Mouse (Mus musculus) C2C12 (cell line): ENCODE measurements at regions not wholly inside any gene's neighbourhood (a gene's known extent, or its start where the extent isn't known, plus 50 kb on each side); places are given as distances from the start of the nearest gene placed in this dataset.
"Not testable (repeated sequence)": the region's sequence is repeated elsewhere in the genome, so short reads cannot be mapped to it uniquely, and the experiment has no call there.

Experiments
- H3K27me3 ChIP-seq: one replicate; pipeline ENCODE4 v1.6.1; 2011; ENCODE audit not compliant: control insufficient read depth, insufficient read depth, insufficient read length
- H3K36me3 ChIP-seq: one replicate; pipeline ENCODE4 v1.6.1; 2011; ENCODE audit not compliant: control insufficient read depth, insufficient read depth
- H3K4me3 ChIP-seq: one replicate; pipeline ENCODE4 v1.5.1; 2011; ENCODE audit warnings: mild to moderate bottlenecking, control low read depth; ENCODE audit not compliant: poor library complexity, insufficient read depth, severe bottlenecking
- H3K79me2 ChIP-seq: one replicate; pipeline ENCODE4 v1.6.1; 2011; ENCODE audit not compliant: control insufficient read depth, insufficient read depth
- H3K79me3 ChIP-seq: one replicate; pipeline ENCODE4 v1.6.1; 2011; ENCODE audit warnings: low read depth, control low read depth
- H3ac ChIP-seq: one replicate; pipeline ENCODE3; 2011; ENCODE audit warnings: low read depth; ENCODE audit not compliant: control insufficient read depth, insufficient read length
- CEBPB ChIP-seq: IDR thresholded peaks from one replicate; pipeline ENCODE4 v1.6.1; 2011; ENCODE audit warnings: low read depth, mild to moderate bottlenecking, control low read depth, moderate library complexity
- CTCF ChIP-seq: IDR thresholded peaks from one replicate; pipeline ENCODE4 v1.5.1; 2011; ENCODE audit not compliant: control insufficient read depth, insufficient read depth, insufficient read length
- FOSL1 ChIP-seq: IDR thresholded peaks from one replicate; pipeline ENCODE4 v1.8.0; 2011; ENCODE audit warnings: mild to moderate bottlenecking, low read length; ENCODE audit not compliant: poor library complexity, insufficient read depth, severe bottlenecking
- MAX ChIP-seq: IDR thresholded peaks from one replicate; pipeline ENCODE4 v1.6.1; 2011; ENCODE audit warnings: mild to moderate bottlenecking, control low read depth
- MYOD1 ChIP-seq: IDR thresholded peaks from one replicate; pipeline ENCODE4 v1.6.1; 2011; ENCODE audit warnings: low read depth; ENCODE audit not compliant: control insufficient read depth, insufficient read length
- MYOG ChIP-seq: IDR thresholded peaks from one replicate; pipeline ENCODE4 v1.6.1; 2011; ENCODE audit not compliant: control insufficient read depth, insufficient read length; ENCODE audit errors: extremely low read depth
- USF1 ChIP-seq: IDR thresholded peaks from one replicate; pipeline ENCODE4 v1.6.1; 2011; ENCODE audit warnings: low read depth, mild to moderate bottlenecking, control low read depth, moderate library complexity

- Histone ChIP-seq H3K79me3 (no peaks in the 10 kb centered on the region), H3K79me2 (no peaks in the 10 kb centered on the region), H3K27me3 (no peaks in the 10 kb centered on the region), H3K4me3 (no peak overlapping the region), H3ac (no peak overlapping the region), H3K36me3 (no peaks in the 10 kb centered on the region)
- TF ChIP-seq FOSL1 (no peak), MAX (no peak), MYOG (no peak), USF1 (no peak), MYOD1 (no peak), CEBPB (no peak), CTCF (no peak)
These were observed 216.8 kb upstream of the Zpld1 start for GRCm38 (mm10) chr16:55514448-55515200.

DNA sequence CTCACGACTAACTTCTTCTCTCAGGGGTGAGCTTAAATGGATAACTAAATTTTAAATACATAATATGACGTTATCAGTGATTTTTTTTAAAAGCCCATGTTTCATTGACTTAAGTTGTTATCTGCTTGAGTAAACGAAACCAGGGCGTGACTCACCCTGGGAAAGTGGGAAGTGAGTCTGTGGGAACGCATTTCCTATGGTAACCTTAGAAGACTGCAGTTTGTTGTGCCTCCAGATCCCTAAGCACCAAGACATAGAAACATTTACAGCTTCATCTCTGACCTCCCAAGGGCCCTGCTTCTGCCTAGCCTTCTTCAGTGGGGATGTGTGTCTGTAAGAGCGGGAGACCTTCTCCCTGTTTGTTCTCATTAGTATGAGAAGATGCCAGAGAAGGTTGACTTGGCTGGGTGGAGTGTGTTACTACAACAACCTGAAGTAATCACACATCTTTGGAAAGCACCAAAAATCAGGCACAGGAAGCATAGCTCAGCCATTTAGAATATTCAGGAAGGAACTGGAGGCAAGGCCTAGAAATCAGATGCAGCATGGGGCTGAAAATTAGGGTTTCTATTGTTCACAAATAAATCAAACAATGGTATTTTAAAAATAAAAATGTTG, 207.1 kb upstream of the Zpld1 start:
- Histone ChIP-seq H3ac (peak overlapping the region; percentile 18), H3K79me2 (no peaks in the 10 kb centered on the region), H3K4me3 (no peak overlapping the region), H3K27me3 (no peaks in the 10 kb centered on the region), H3K36me3 (no peaks in the 10 kb centered on the region), H3K79me3 (no peaks in the 10 kb centered on the region)
- TF ChIP-seq FOSL1 (peak; percentile 24), CTCF (no peak)

DNA sequence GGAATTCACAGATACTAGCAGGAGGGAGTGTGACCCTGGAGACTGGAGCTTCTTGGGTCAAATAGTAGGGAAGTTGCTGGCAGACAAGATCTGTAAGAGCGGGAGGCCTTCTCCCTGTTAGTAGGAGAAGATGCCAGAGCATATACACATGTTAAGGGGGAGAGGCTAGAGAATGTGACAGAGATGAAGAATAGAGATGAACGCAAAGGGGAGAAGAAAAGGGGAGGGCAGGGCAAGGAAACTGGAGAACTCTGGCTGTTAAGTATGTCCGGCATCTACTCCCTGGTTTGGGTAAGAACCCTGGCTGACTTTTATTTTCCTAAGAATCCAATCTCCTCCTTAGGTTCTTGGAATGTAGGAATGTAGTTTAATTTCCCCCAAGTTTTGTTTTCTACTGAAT, 206.5 kb upstream of the Zpld1 start:
- Histone ChIP-seq H3K4me3 (no peak overlapping the region), H3K79me3 (no peaks in the 10 kb centered on the region), H3K27me3 (no peaks in the 10 kb centered on the region), H3K36me3 (no peaks in the 10 kb centered on the region), H3K79me2 (no peaks in the 10 kb centered on the region), H3ac (peak overlapping the region; percentile 5)
- TF ChIP-seq MYOD1 (no peak), USF1 (no peak), CTCF (no peak), CEBPB (no peak), FOSL1 (no peak), MYOG (no peak), MAX (no peak)

DNA sequence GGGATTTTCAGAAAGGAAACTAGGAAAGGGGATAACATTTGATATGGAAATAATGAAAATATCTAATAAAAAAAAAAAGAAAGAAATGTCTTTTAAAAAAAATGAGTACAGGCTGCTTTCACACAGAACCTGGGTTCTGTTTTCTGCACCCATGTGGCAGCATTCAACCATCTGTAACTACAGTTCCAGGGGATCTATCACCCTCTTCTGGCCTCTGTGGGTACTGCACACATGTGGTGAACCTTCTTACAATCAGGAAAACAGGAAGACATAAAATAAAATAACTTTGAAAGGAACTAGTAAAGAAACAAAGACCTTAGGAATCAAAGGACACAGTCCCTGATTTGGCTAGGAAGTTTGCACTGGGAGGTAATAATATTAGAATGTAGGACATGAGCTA, 205.5 kb upstream of the Zpld1 start:
- no peak for TF ChIP-seq FOSL1
- TF ChIP-seq CEBPB = no peak
- TF ChIP-seq CTCF = no peak
- TF ChIP-seq USF1 = no peak
- TF ChIP-seq MAX = no peak
- no peak for TF ChIP-seq MYOG
- no peak for TF ChIP-seq MYOD1
- Histone ChIP-seq H3ac (no peak overlapping the region), H3K4me3 (no peak overlapping the region), H3K27me3 (no peaks in the 10 kb centered on the region), H3K36me3 (no peaks in the 10 kb centered on the region), H3K79me2 (no peaks in the 10 kb centered on the region), H3K79me3 (no peaks in the 10 kb centered on the region)

DNA sequence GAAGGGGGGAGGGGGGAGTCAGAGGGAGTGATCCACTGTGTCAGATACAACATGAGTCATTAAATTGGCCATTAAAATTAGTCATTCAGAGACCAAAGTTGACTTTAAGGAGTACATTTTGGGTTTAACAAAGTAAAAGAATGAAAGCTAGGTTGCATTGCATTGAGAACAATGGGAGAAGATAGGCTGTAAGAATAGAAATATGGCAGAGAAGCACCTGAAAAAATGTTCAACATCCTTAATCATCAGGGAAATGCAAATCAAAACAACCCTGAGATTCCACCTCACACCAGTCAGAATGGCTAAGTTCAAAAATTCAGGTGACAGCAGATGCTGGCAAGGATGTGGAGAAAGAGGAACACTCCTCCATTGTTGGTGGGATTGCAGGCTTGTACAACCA, 202.0 kb upstream of the Zpld1 start:
- not testable (repeated sequence) for H3K36me3 ChIP-seq, H3K79me3 ChIP-seq, H3ac ChIP-seq, H3K27me3 ChIP-seq, H3K4me3 ChIP-seq, H3K79me2 ChIP-seq

- no peak for TF ChIP-seq FOSL1
- TF ChIP-seq CEBPB = no peak
- peak; percentile 25 for TF ChIP-seq MYOD1
- TF ChIP-seq USF1 = no peak
- no peak for TF ChIP-seq MYOG
- H3K4me3 ChIP-seq = no peak overlapping the region
- no peak overlapping the region for H3ac ChIP-seq
- no peaks in the 10 kb centered on the region for H3K27me3 ChIP-seq
- no peaks in the 10 kb centered on the region for H3K79me2 ChIP-seq
- H3K79me3 ChIP-seq = no peaks in the 10 kb centered on the region
- H3K36me3 ChIP-seq = no peaks in the 10 kb centered on the region
These were observed 197.3 kb upstream of the Zpld1 start for GRCm38 (mm10) chr16:55495051-55495450.
